Mouse (Mus musculus) liver, adult (tissue): ENCODE results near the gene Smg1.

Source experiments
- GATA4 ChIP-seq: IDR thresholded peaks from 2 replicates; pipeline ENCODE4 v1.6.1; 2014; ENCODE audit warnings: mild to moderate bottlenecking, low read length; ENCODE audit not compliant: insufficient replicate concordance

Smg1 gene

GRCm38 (mm10) chr7:118219777-118220176 is 23.7 kb downstream of the Smg1 start:
- TF ChIP-seq GATA4, result no peak

DNA sequence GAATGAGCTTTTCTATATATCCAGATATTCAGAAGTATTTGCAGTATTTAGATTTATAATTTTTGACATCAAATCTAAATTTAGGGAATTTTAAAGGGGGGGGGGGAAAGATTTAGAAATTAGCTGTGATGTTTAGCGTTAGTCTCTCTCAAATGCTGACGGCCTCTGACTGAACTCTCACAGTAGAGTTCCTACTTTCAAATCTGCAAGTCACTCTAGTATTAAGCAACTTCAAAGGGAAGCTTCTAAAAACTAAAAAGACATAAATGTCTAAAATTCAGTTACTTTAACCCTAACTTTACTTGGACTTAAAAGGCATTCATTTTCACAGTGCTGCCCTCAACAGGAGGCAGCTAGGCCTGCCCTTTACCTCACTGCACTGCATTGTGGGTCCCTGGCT is 37.1 kb downstream of the Smg1 start:
- no peak for TF ChIP-seq GATA4

GRCm38 (mm10) chr7:118195756-118196155 is 47.7 kb downstream of the Smg1 start:
- no peak for TF ChIP-seq GATA4

GRCm38 (mm10) chr7:118185878-118186277 is 57.6 kb downstream of the Smg1 start:
- no peak for TF ChIP-seq GATA4

- no peak for TF ChIP-seq GATA4
Observed at GRCm38 (mm10) chr7:118184604-118185003, 58.9 kb downstream of the Smg1 start.

GRCm38 (mm10) chr7:118181123-118181522 is 62.3 kb downstream of the Smg1 start:
- TF ChIP-seq GATA4, result no peak

GRCm38 (mm10) chr7:118179782-118180181 is 63.7 kb downstream of the Smg1 start:
- TF ChIP-seq GATA4, result no peak

GRCm38 (mm10) chr7:118175821-118176355 is 67.6 kb downstream of the Smg1 start:
- TF ChIP-seq GATA4, result no peak

- no peak for TF ChIP-seq GATA4
Observed at GRCm38 (mm10) chr7:118163006-118163405, 80.5 kb downstream of the Smg1 start.

DNA sequence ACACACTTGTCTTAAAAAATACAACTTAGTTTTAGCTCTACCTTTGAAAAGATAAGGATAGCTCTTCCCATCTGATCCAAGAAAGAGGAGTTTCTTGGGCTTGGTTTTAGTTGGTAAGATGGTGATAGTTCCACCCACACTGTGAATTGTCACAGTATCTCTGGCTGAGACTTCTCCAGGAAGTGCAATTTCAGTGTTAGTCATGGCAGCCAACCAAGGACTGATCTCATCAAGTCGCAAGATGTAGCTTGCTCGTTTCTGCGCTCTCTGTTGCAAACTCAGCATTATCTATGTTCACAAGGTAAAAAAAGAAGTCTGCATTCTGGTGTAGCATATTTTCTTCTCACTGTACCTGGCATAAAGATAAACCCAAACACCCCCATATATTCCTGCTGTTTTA is 83.3 kb downstream of the Smg1 start:
- TF ChIP-seq GATA4, result no peak

DNA sequence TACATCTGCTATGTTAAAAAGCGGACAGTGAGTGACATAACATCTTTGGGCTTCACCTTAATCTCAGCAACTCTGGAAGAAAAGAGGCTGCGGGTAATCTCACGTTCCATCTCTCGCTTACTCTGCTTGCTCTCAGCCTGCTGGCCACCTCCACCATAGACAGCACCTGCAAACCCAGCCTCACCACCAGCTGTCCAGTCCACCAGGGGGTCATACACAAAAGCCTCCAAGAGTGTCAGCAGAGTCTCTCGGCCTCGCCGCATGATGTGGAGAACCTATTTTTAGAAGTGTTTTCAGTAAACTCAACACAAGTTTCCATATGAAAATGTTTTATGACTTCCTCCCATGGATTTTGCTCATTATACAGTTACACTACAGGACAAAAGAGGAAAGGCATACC is 87.0 kb downstream of the Smg1 start:
- no peak for TF ChIP-seq GATA4

DNA sequence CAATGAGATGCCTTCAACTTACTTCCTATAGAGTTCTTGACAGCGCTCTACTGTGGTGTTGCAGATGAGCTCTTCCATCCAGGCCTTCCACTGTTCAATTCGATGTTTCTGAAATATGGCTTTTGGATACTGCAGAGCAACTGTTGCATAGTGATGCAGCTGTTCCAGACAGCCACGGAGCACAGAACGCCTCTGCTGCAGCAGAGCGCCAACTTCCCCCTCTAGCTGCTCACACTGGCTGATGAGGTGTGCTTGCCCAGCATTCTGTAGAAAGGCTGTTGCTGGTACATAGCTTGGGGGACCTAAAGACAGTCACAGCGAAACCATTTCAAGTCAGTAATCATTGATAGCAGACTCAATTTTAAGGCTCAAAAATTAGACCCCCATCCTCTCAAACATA is 89.3 kb downstream of the Smg1 start:
- TF ChIP-seq GATA4, result no peak

GRCm38 (mm10) chr7:118143602-118144001 is 99.9 kb downstream of the Smg1 start:
- no peak for TF ChIP-seq GATA4

- TF ChIP-seq GATA4, result no peak
Observed at GRCm38 (mm10) chr7:118143123-118143522, 100.3 kb downstream of the Smg1 start.

GRCm38 (mm10) chr7:118141271-118141670 is 102.2 kb downstream of the Smg1 start:
- no peak for TF ChIP-seq GATA4

- TF ChIP-seq GATA4, result no peak
Observed at GRCm38 (mm10) chr7:118135128-118135527, 108.3 kb downstream of the Smg1 start.

GRCm38 (mm10) chr7:118129430-118130041 is 113.9 kb downstream of the Smg1 start, which contains the start of gene Arl6ip1:
Gene Arl6ip1, minus strand, starts transcription at chr7:118129662.
- no peak for TF ChIP-seq GATA4
